In the genomic region with DNA sequence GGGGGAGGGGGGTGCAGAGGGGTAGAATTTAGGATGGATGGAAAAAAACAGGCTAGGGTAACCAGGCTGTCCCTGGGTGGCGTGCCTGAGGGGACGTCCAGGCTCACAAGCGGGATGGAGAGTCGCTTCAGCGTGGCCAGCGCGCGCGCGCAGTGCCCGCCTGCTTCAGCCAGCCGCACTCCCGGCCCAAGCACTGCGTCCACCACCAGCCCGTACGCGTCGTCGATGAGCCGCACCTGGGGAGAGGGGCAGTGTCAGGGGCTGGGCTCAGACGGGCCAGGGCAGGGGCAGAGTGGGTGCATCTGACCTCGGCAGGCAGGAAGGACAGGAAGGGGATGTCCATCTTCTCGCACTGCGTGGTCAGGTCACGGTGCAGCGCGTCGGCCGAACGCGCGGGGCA, we compare ENCODE assay signal across 9 mouse cellular contexts. TPM values are rescaled to one million over a fixed set of nuclear protein-coding genes. Genes with fewer than 3 reads are reported as not detected.
DNase-seq lines count a peak whose midpoint lies in the region; ATAC-seq and TF ChIP-seq lines count a peak whose summit lies in the region.
"Had no signal": no experiment of that assay in that cellular context is flagged by ENCODE, and none has a peak within 500 bp of the region (broad histone marks: within the 10 kb centered on the region; RNA-seq: fewer than 3 reads in every experiment).

No protein-coding gene starts in this region.

- WGBS in lung, embryonic 14.5 days, result 2% methylated on average over 32 of the region's 32 CpGs
- WGBS in lung, adult 2 months, result 4% methylated on average over 32 of the region's 32 CpGs
- WGBS in limb, embryonic 10.5 days, result 6% methylated on average over 32 of the region's 32 CpGs
- WGBS in olfactory bulb, adult 2 months, result 13% methylated on average over 32 of the region's 32 CpGs

- peaks cover 3% of the 10 kb centered on the region; the same call in 1 of the 2 replicates for H3K36me3 ChIP-seq in lung, embryonic 14.5 days (ENCODE audit: insufficient read depth)
- peaks cover 25% of the 10 kb centered on the region for H3K36me3 ChIP-seq in limb, embryonic 10.5 days

- H3K9ac ChIP-seq in lung, embryonic 14.5 days, result no peak overlapping the region; the same call in 1 of the 2 replicates

- H3K4me2 ChIP-seq in lung, embryonic 14.5 days, result peak overlapping the region; percentile 53

- DNase-seq in adrenal gland, adult (ENCODE audit: inconsistent age in 2 of 2, low spot score in 1 of 2), result peak; percentile 24 to 65
- DNase-seq in adrenal gland, adult 18-20 months (ENCODE audit: low spot score in 2 of 2), result no peak
- DNase-seq in lung, embryonic 14.5 days, result no peak
- no peak for DNase-seq in lung, adult 2 months
- DNase-seq in limb, embryonic 10.5 days (ENCODE audit: low spot score), result peak; percentile 54
- no peak for DNase-seq in thymus, postnatal 14 days
- no peak for DNase-seq in frontal cortex, postnatal 14 days (ENCODE audit: low spot score in 2 of 2)

- H3K27me3 ChIP-seq in lung, embryonic 14.5 days (ENCODE audit: insufficient read depth, low read length), result peaks cover 71% of the 10 kb centered on the region
- peaks cover 94% of the 10 kb centered on the region for H3K27me3 ChIP-seq in limb, embryonic 10.5 days (ENCODE audit: low read depth, poor library complexity, severe bottlenecking)

- no peak for TF ChIP-seq POLR2A in lung, adult 2 months (IDR thresholded peaks at IDR 0.05; ENCODE audit: borderline replicate concordance, extremely low read depth, low read depth, low read length)
- no peak for TF ChIP-seq POLR2A in olfactory bulb, adult 2 months (IDR thresholded peaks at IDR 0.05; ENCODE audit: insufficient read depth, low read depth, low read length)

- no peaks in the 10 kb centered on the region for H3K4me1 ChIP-seq in lung, embryonic 14.5 days (ENCODE audit: insufficient read depth)
- peaks cover 17% of the 10 kb centered on the region for H3K4me1 ChIP-seq in lung, adult 2 months (ENCODE audit: control insufficient read depth, insufficient read depth, low read length)
- peaks cover 39% of the 10 kb centered on the region for H3K4me1 ChIP-seq in limb, embryonic 10.5 days
- H3K4me1 ChIP-seq in olfactory bulb, adult 2 months (ENCODE audit: control insufficient read depth, insufficient read depth, low read length), result peaks cover 54% of the 10 kb centered on the region

- TF ChIP-seq CTCF in lung, embryonic 14.5 days (IDR thresholded peaks at IDR 0.05; ENCODE audit: low read depth), result no peak
- TF ChIP-seq CTCF in lung, adult 2 months (IDR thresholded peaks at IDR 0.05; ENCODE audit: insufficient read depth, low read length), result no peak
- no peak for TF ChIP-seq CTCF in olfactory bulb, adult 2 months (IDR thresholded peaks at IDR 0.05; ENCODE audit: insufficient read depth, low read depth, low read length)

- H3K4me3 ChIP-seq in lung, embryonic 14.5 days (ENCODE audit: low read depth, low read length), result peak overlapping the region; percentile 29
- no peak overlapping the region for H3K4me3 ChIP-seq in lung, adult 2 months (replicated peaks; ENCODE audit: extremely low read depth, low read depth, low read length)
- H3K4me3 ChIP-seq in limb, embryonic 10.5 days, result peak overlapping the region; percentile 34
- H3K4me3 ChIP-seq in olfactory bulb, adult 2 months (ENCODE audit: insufficient read depth, low read depth, low read length), result peak overlapping the region; percentile 27; the same call in 1 of the 2 replicates

- H3K27ac ChIP-seq in lung, embryonic 14.5 days (ENCODE audit: low read depth), result no peak overlapping the region
- no peak overlapping the region for H3K27ac ChIP-seq in limb, embryonic 10.5 days
- no peak overlapping the region for H3K27ac ChIP-seq in olfactory bulb, adult 2 months (ENCODE audit: insufficient read depth, low read depth, low read length)

- ATAC-seq in lung, embryonic 14.5 days (ENCODE audit: insufficient read depth), result no peak

- H3K9me3 ChIP-seq in lung, embryonic 14.5 days (ENCODE audit: low read depth, low read length), result no peaks in the 10 kb centered on the region
- H3K9me3 ChIP-seq in limb, embryonic 10.5 days (replicated peaks), result no peaks in the 10 kb centered on the region

RNA-seq across cellular contexts. Expression of gene Cilp2, which starts 1.4 kb away (rescaled TPM):
- total RNA-seq in adrenal gland, adult 18-20 months (2021), result under 1 TPM; 0.06 to 0.10 TPM
- polyA plus RNA-seq in lung, embryonic 14.5 days (2014; fragmentation: Nextera tagmentation; extraction: Ambion mirVana), result 0.25 and 0.31 TPM in 2 replicates
- polyA plus RNA-seq in lung, adult 2 months (2012; rRNA removed), result 3.1 TPM in 2 replicates
- polyA plus RNA-seq in limb, embryonic 10.5 days (2016; fragmentation: Nextera tagmentation; extraction: Ambion mirVana), result 0.40 TPM in 2 replicates
- not detected in 2 replicates for polyA plus RNA-seq in olfactory bulb, adult 2 months (2012; ENCODE audit: insufficient read depth, insufficient read length, low replicate concordance, missing spikeins)

RNA-seq across cellular contexts. Expression of gene Tssk6, which starts 13.1 kb away (rescaled TPM):
- total RNA-seq in adrenal gland, adult 18-20 months (2021), result under 1 TPM; 0.51 to 0.60 TPM
- 3.8 and 4.3 TPM in 2 replicates for polyA plus RNA-seq in lung, embryonic 14.5 days (2014; fragmentation: Nextera tagmentation; extraction: Ambion mirVana)
- polyA plus RNA-seq in lung, adult 2 months (2012; rRNA removed), result 0.70 and 1.0 TPM in 2 replicates
- polyA plus RNA-seq in limb, embryonic 10.5 days (2016; fragmentation: Nextera tagmentation; extraction: Ambion mirVana), result 5.0 and 5.9 TPM in 2 replicates
- not detected in 2 replicates for polyA plus RNA-seq in olfactory bulb, adult 2 months (2012; ENCODE audit: insufficient read depth, insufficient read length, low replicate concordance, missing spikeins)
- total RNA-seq: gastrocnemius, adult 18-20 months had no signal

RNA-seq across cellular contexts. Expression of gene Ndufa13, which starts 13.5 kb away (rescaled TPM):
- 100 to 1,000 TPM; 176 to 210 TPM for total RNA-seq in adrenal gland, adult 18-20 months (2021)
- 163 and 171 TPM in 2 replicates for polyA plus RNA-seq in lung, embryonic 14.5 days (2014; fragmentation: Nextera tagmentation; extraction: Ambion mirVana)
- polyA plus RNA-seq in lung, adult 2 months (2012; rRNA removed), result 96.8 and 103 TPM in 2 replicates
- polyA plus RNA-seq in limb, embryonic 10.5 days (2016; fragmentation: Nextera tagmentation; extraction: Ambion mirVana), result 165 and 166 TPM in 2 replicates
- not detected in 2 replicates for polyA plus RNA-seq in olfactory bulb, adult 2 months (2012; ENCODE audit: insufficient read depth, insufficient read length, low replicate concordance, missing spikeins)

RNA-seq across cellular contexts. Expression of gene Yjefn3, which starts 13.6 kb away (rescaled TPM):
- total RNA-seq in adrenal gland, adult 18-20 months (2021), result 1 to 10 TPM; 2.2 to 3.1 TPM
- 3.6 and 4.3 TPM in 2 replicates for polyA plus RNA-seq in lung, embryonic 14.5 days (2014; fragmentation: Nextera tagmentation; extraction: Ambion mirVana)
- polyA plus RNA-seq in lung, adult 2 months (2012; rRNA removed), result 3.5 and 5.3 TPM in 2 replicates
- 2.0 and 2.9 TPM in 2 replicates for polyA plus RNA-seq in limb, embryonic 10.5 days (2016; fragmentation: Nextera tagmentation; extraction: Ambion mirVana)
- polyA plus RNA-seq in olfactory bulb, adult 2 months (2012; ENCODE audit: insufficient read depth, insufficient read length, low replicate concordance, missing spikeins), result not detected in 2 replicates

RNA-seq across cellular contexts. Expression of gene Pbx4, which starts 56.6 kb away (rescaled TPM):
- total RNA-seq in adrenal gland, adult 18-20 months (2021), result 1 to 10 TPM; 1.2 to 1.3 TPM
- polyA plus RNA-seq in lung, embryonic 14.5 days (2014; fragmentation: Nextera tagmentation; extraction: Ambion mirVana), result 7.1 and 9.4 TPM in 2 replicates
- polyA plus RNA-seq in lung, adult 2 months (2012; rRNA removed), result 4.2 and 5.5 TPM in 2 replicates
- polyA plus RNA-seq in limb, embryonic 10.5 days (2016; fragmentation: Nextera tagmentation; extraction: Ambion mirVana), result 9.2 and 9.6 TPM in 2 replicates
- polyA plus RNA-seq in olfactory bulb, adult 2 months (2012; ENCODE audit: insufficient read depth, insufficient read length, low replicate concordance, missing spikeins), result not detected in 2 replicates
- total RNA-seq: gastrocnemius, adult 18-20 months had no signal

Comparison
In these comparisons a context has a peak if more than half of its experiments do, and no peak if none do; other contexts are left out.
1. DNase-seq: peak in adrenal gland, adult (2 of 2) and limb, embryonic 10.5 days (single experiment); none in adrenal gland, adult 18-20 months (0 of 2), lung, embryonic 14.5 days (single experiment), lung, adult 2 months (single experiment), thymus, postnatal 14 days (single experiment) and frontal cortex, postnatal 14 days (0 of 2).
2. RNA of gene Ndufa13, which starts 13.5 kb away (polyA plus RNA-seq): 165 to 166 TPM in limb, embryonic 10.5 days, 163 to 171 TPM in lung, embryonic 14.5 days and 96.8 to 103 TPM in lung, adult 2 months; not detected in olfactory bulb, adult 2 months; every median in the first group is over 10 times any median in the second.